Mouse (Mus musculus) left cerebral cortex, postnatal 4 days (tissue): ENCODE results near the gene Cdca7. TPM values are rescaled to one million over a fixed set of nuclear protein-coding genes. Genes with fewer than 3 reads are reported as not detected.

ENCODE experiments used
- DNase-seq: peaks from one replicate; pipeline ENCODE4 v3.0.0-alpha.2; 2022
- intact Hi-C: fragments of 180-260 bp; cut with DNase I; formaldehyde crosslinking; loops from one replicate; pipeline ENCODE4 v1.15.1; 2025
- total RNA-seq, 2 experiments: library from RNA; stranded (reverse); gene quantifications; 2 replicates each; pipeline ENCODE4 v1.2.3; 2021

Cdca7 gene
- total RNA-seq: 10 to 100 TPM; 13.3 to 17.2 TPM

DNA sequence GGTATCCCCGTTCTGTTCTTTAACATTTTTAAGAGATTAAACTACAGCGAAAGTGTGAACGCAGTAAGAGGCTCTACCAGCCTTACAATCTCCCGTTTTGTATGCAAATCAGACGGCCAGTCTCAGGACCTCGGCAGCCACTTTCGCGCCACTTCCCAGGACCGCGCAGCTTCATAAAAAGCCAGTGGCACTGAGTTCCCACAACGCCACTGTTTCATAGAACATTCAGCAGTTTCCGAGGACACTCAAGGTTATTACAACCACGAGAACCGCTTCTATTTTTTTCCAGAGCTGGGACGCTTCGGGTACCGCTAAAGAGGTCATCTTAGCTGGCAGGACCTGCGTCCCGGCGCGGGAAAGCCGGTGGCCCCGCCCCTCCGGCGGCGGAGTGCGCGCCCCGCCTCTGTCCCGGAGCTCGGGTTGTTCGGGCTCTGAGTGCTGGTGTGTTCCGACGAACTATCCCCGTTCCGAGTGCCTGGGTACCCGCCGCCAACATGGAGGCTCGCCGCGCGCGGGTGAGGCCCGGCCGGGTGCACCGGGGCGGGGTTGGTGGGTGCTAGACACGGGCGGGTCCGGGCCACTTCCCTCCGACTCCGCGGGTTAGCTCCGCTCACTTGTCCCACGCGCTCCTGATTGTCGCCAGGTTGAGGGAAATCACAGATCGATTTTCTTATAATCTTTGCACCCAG, at the start of gene Cdca7:
Gene Cdca7, plus strand, starts transcription at position 363 of the 689 bp plus-strand sequence.
- peak; percentile 66 for DNase-seq
- intact Hi-C loops: no loop called here

DNA sequence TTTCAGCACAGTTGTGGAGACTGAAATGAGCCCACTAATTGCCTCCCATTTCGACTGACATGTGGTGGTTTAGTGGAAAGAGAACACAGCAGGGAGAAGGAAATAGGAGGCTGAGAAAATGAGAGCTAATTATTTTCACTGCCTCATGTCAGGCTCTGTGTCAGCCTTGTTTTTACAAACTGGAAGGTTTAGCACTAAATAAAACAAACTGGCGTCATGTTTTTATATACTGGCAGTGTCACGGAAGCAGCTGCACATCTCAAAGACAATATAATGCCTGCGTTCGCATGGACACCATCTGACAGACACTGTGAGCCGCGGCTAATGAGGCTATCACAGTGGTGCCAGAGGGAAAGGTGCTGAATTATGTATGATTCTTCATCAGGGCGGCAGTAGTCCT, 49.2 kb upstream of the Cdca7 start:
- DNase-seq: peak; percentile 13

DNA sequence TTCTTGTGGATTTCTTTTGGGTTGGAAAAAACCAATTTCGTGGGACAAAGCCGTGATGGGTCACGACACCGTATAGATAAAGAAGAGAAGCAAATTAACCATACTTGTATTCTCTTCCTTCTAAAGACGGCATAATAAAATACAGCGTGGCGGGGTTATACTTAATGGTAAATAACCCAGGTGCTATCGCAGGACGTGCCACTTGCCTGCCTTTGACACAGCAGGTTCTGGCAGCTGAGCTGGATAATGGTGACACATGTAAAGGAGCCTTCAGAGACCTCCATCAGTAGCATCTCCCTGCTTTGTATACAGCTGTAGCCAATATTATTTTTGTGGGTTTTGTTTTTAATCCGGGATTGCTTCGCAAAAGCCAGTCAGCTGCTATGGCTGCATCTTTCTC, 48.7 kb upstream of the Cdca7 start:
- peak; percentile 12 for DNase-seq
- intact Hi-C loops: no loop called here

More for the DNA sequence above, 49.2 kb upstream of the Cdca7 start:
- intact Hi-C loops: no loop called here

- intact Hi-C loops: no loop called here
- no peak for DNase-seq
Measured at GRCm38 (mm10) chr2:72438941-72439533, 36.9 kb upstream of the Cdca7 start.

- intact Hi-C loops: no loop called here
- no peak for DNase-seq
Measured at GRCm38 (mm10) chr2:72441010-72441409, 34.9 kb upstream of the Cdca7 start.

DNA sequence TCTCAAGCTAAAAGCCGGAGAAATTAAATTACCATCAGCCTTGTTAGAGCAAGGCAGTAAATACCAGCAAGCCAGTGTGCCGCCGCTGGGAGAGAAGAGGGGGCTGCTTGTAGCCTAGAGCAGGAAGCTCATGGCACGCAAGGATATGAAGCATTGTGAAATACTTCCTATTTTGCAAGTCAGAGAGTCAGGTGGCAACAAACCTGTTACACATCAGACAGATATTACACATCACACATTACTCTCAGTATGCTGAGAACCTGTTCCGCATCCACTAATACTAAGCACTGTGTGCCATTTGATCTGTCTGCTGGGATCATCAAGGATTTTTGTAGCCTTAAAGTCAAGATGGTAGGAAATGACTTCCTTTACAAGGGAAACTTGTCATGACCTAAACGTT, 33.1 kb upstream of the Cdca7 start:
- no peak for DNase-seq
- intact Hi-C loops: no loop called here

- intact Hi-C loops: no loop called here
- no peak for DNase-seq
Measured at GRCm38 (mm10) chr2:72443960-72444359, 32.0 kb upstream of the Cdca7 start.

GRCm38 (mm10) chr2:72446106-72446505, 29.9 kb upstream of the Cdca7 start:
- intact Hi-C loops: no loop called here

DNA sequence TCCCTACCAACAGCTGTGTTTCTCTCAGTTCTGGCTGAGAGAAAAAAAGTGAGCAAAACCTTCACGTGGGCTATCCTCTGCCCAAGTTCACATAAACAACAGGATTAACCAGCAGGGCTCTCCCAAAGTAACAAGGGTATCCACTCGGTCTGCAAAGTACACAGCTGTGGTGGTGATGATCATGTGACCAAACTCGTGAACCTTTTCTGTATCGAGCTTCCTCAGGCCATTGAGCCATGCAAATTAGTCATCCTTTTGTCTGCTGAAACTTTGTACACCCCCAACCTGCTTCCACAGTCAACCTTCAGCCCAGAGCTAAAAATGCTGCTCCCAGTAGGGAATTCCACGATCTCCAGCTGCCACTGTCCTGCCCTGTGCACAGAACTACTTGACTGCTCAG, 29.3 kb upstream of the Cdca7 start:
- intact Hi-C loops: no loop called here
- DNase-seq: no peak

More at GRCm38 (mm10) chr2:72446106-72446505, 29.9 kb upstream of the Cdca7 start:
- DNase-seq: no peak

GRCm38 (mm10) chr2:72453563-72453962, 22.4 kb upstream of the Cdca7 start:
- DNase-seq: no peak
- intact Hi-C loops: no loop called here

DNA sequence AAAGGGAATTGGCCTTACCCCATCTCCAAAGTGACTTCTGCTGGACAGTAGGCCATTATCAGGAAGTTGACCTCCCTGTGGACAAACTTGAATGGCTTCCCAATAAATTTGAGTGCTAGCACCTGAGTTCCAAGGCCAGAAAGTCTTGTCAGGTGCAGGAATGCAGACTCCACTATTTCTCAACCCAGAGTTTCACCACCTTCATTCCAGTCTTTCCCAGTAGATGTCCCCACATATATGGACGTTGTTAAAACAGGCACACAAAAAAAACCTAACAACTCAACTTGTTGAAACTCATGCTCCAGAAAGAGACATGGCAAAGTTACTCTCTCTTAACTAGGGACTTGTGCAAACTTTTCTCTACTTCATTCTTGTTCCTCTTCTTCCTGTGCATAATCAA, 19.8 kb upstream of the Cdca7 start:
- intact Hi-C loops: no loop called here
- no peak for DNase-seq

- no peak for DNase-seq
- intact Hi-C loops: no loop called here
Measured at GRCm38 (mm10) chr2:72464376-72465014, 11.5 kb upstream of the Cdca7 start.

DNA sequence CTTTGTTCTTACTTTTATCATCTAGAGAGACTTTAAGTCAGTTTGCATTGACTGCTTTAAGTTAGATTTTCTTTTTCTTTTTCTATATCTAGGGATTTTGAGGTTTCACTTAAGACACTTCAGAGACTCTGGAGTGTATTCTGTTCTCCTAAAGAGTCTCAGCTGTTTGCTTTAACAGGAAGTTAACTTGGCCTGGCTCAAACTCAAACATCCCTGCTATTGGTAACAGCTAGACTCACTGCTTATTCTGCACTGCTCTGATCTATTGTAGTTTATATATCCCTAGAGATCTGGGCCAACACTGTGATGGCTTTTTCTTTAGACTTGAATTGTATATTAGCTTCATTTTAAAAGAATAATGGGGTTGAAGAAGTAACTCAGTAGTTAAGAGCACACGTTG, 8.4 kb upstream of the Cdca7 start:
- intact Hi-C loops: no loop called here

DNA sequence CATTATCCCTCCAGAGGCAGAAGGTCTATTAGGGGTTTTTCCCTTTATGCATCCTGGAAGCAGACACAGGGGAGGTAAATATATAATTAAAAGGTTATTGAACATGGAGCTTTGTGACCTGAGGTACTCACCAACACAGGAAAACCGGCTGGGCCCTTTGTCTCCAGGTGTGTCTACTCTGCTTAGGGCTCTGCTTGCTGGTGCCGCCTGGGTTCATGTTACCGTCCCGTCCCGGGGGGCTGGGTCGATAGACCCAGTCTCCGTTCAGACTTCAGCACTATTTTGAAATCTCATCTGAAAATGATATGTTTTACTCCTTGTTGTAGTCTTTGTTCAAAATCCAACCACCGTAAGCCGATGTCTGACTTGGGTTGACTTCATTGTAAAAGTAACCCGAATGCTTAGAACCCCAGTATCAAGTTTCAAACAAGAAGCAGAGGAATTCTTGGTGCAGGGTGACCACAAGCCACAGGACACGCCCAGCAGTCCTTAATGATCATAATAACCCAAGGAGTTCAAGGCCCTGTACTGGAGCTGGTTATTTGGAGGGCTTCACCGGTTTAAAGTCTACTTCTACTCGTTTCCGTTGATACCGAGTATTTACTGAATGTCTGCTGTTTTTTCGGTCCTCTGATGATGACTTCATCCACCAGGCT, 4.4 kb upstream of the Cdca7 start:
- no peak for DNase-seq
- intact Hi-C loops: no loop called here

More for the DNA sequence above, 8.4 kb upstream of the Cdca7 start:
- no peak for DNase-seq

GRCm38 (mm10) chr2:72474531-72475287, 1.2 kb upstream of the Cdca7 start:
- intact Hi-C loops: no loop called here
- DNase-seq: no peak

DNA sequence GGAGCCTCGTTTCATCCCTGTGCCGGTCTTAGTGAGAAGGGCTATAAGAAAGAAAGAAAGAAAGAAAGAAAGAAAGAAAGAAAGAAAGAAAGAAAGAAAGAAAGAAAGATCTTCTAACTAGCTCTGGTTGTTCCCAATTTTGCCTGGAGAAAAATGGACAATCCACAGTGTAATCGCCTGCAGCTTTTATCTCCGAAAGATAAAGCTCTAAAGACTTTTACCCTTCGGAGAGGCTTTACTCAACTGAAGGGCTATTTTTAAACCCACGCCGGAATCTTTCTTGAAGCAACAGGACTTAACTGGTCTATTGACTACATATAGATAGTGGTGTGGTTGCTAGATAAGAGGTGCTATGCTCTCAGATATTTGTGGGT, 549 bp upstream of the Cdca7 start:
- no peak for DNase-seq
- intact Hi-C loops: no loop called here

- peak; percentile 35 for DNase-seq
- intact Hi-C loops: no loop called here
Measured at GRCm38 (mm10) chr2:72476486-72477211, 690 bp downstream of the Cdca7 start.

GRCm38 (mm10) chr2:72477221-72477620, 1.3 kb downstream of the Cdca7 start:
- intact Hi-C loops: no loop called here
- DNase-seq: no peak

GRCm38 (mm10) chr2:72478176-72478575, 2.2 kb downstream of the Cdca7 start:
- no peak for DNase-seq
- intact Hi-C loops: no loop called here

- intact Hi-C loops: no loop called here
- DNase-seq: no peak
Measured at GRCm38 (mm10) chr2:72478921-72479320, 3.0 kb downstream of the Cdca7 start.
